20 mouse cellular contexts compared by ENCODE assay signal in the genomic region with DNA sequence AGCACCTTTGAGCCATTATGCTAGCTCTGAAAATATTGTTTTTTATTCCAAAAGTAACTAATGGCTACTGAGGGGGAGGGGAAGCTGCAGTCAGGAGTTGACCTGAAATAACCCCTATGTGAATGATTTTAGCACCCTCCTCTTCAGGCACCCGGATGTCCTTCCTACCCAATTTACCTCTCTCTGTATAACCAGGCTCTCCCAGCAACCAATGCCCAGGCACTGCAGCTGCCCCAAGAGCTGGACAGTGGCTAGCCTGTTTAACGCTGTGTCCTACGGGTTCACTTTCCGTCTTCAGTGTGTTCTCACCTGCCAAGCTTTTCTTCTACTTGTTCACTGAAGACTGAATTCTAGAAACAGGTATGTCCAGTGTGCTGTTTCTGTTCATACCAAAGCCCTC.
"Had no signal": no experiment of that assay in that cellular context is flagged by ENCODE, and none has a peak within 500 bp of the region (broad histone marks: within the 10 kb centered on the region; RNA-seq: fewer than 3 reads in every experiment).

No protein-coding gene starts in this region.

- H3K27me3 ChIP-seq: liver, embryonic 15.5 days; lung, embryonic 15.5 days; midbrain, embryonic 12.5 days; neural tube, embryonic 13.5 days; neural tube, embryonic 15.5 days had no signal

- H3K9ac ChIP-seq: liver, embryonic 15.5 days; lung, embryonic 15.5 days; midbrain, embryonic 12.5 days; neural tube, embryonic 13.5 days; neural tube, embryonic 15.5 days had no signal

- DNase-seq: liver, postnatal 0 days; lung, adult 2 months; lung, postnatal 14 days; lung, postnatal 36 days; midbrain, embryonic 14.5 days; retina, postnatal 1 day; right cerebral cortex, adult 18-20 months; right cerebral cortex, postnatal 25 days; right cerebral cortex, postnatal 4 days; spleen, adult 18-20 months; thymus, adult 18-20 months; thymus, postnatal 14 days; thymus, postnatal 36 days had no signal

- H3K4me3 ChIP-seq: liver, embryonic 15.5 days; lung, embryonic 15.5 days; midbrain, embryonic 10.5 days; midbrain, embryonic 12.5 days; neural tube, embryonic 13.5 days; neural tube, embryonic 15.5 days had no signal

- H3K36me3 ChIP-seq: liver, embryonic 15.5 days; lung, embryonic 15.5 days; midbrain, embryonic 10.5 days; midbrain, embryonic 12.5 days; neural tube, embryonic 13.5 days; neural tube, embryonic 15.5 days had no signal

- H3K9me3 ChIP-seq: liver, embryonic 15.5 days; lung, embryonic 15.5 days; midbrain, embryonic 10.5 days; midbrain, embryonic 12.5 days; neural tube, embryonic 13.5 days; neural tube, embryonic 15.5 days had no signal

- ATAC-seq: midbrain, embryonic 16.5 days had no signal

- H3K27ac ChIP-seq: liver, embryonic 15.5 days; lung, embryonic 15.5 days; midbrain, embryonic 12.5 days; neural tube, embryonic 15.5 days had no signal
